Mouse (Mus musculus): Measurements from ENCODE around the gene Abhd14a.

DNA sequence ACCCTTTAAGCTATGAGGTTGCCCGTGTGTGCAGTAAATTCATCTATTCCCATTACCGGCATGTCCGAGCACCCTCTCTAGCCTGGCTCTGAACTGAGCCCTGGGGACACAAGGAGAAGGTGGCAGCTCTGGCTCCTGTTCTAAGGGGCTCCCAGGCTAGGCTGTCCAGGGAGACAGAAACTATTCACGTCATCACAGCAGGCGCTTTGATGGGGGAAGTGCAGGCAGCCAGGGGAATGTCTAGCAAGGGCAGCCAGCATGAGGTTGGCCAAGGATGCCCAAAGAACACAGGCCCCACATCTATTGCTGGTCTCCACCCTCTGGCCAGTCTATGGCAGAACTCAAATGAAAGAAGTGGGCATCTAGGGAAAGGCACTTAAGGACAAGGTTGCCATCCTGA lies 10.4 kb upstream of the Abhd14a start:
- no peak for TF ChIP-seq CTCF (IDR thresholded peaks at IDR 0.05; ENCODE audit: low read depth)
- no peak for TF ChIP-seq EP300 (IDR thresholded peaks at IDR 0.05; ENCODE audit: low read depth)

Data from liver, postnatal 0 days (tissue).